Mouse (Mus musculus): ENCODE data around the gene Erbb4.
A peak's percentile ranks its signal among the peaks of the same experiment; 100 is the strongest.

Erbb4 gene

DNA sequence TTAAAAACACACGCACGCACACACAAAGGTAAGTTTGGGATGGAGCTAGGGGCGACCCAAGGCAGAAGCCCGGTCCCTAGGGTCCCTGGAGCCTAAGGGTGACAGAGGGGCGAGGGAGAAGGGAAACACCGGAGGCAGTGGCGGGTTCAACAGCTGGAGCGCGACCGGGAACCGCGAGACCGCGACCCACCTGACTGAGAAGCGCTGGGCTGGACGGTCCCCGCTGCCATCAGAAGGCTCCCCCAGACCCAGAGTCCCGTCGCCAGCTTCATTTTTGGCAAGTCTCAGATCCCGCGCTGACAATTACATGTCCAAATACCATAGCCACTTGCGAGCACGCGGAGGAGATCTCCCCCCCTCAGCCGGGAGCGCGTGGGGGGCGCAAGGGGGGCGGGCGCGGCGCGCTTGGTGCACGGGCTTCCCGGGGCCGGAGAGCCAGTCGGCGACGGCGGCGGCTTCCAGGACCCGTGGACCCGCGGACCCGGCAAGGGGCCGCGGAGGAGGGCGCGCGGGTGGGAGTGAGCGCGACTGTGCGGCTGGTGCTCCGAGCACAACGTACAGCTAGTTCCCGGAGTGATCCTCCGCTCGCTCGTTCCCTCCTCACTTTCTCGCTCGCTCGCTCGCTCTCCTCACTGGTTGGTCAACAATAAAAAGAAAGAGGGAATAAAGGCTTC is at the start of gene Erbb4:
Gene Erbb4 (minus strand): TSS at position 575 of the 674 bp plus-strand sequence.
- peak; percentile 42 for DNase-seq

DNA sequence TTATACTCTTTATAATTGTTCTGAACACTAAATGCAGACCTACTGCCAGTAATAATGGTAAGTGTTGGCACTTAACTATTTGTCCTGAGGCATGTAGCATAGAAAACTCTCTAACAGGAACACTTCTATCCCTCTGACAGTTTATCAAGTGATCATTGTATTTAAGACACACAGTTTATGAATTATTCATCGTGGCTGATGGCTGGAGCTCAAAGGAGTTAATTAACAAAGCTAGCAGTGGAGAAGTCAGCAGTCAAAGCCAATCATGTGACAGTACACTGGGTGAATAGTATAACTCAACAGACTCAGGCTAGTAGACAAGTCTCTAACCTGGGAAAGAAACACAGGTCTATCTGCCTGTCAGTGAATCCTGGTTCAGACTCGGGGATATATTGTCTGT is 49.5 kb upstream of the Erbb4 start:
- no peak for DNase-seq

GRCm38 (mm10) chr1:69141341-69141740 is 33.5 kb upstream of the Erbb4 start:
- no peak for DNase-seq

DNA sequence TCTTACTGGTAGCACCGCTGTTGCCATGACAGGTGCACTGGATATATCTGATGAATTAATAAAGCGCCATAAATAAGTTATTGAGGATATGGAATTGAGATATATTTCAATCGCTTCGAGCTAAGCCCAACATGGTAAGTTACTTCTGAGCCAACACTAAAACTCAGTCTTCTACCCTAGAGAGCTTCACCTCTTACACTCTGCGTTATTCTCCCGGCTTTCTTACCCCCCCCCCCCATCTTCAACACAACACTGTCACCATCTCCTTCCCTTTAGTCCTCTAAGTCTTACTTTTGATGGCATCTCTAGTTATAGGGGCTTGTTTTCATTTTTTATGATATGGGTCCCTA is 31.6 kb upstream of the Erbb4 start:
- no peak for DNase-seq

- DNase-seq: peak; percentile 17
Measured at GRCm38 (mm10) chr1:69138856-69139518, 31.1 kb upstream of the Erbb4 start.

DNA sequence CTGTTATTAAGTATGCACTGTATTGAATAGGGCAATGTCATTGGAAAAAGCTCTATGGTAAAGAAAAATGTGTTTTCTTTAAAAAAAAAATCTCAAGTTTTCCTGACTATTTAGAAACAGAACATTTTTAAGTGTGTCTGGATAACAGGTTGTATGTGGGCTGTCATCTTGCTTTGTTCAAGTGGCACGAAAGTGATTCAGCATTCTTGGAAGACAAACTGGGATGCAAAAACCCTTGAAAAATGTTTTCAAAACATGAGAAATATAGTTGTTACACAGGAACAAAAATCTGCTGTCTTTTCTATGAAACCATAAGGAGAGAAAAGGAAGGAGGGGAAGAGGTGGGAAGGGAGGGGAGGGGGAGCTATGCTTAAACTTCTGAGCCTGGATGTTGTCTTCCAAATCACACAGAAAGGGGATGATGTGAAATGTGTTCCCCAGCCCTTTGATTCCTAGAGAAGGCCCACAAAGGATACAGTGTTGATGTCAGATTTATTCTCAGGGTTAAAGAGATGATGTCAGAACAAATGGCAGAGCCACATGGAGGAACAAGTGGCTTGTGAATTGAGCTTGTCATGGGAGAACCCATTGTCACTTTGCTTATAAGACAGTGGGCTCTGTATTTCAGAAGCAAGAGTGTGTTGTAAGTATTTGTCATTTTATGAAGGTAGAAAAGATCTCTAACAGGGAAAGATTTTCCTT is 16.4 kb upstream of the Erbb4 start:
- no peak for DNase-seq

DNA sequence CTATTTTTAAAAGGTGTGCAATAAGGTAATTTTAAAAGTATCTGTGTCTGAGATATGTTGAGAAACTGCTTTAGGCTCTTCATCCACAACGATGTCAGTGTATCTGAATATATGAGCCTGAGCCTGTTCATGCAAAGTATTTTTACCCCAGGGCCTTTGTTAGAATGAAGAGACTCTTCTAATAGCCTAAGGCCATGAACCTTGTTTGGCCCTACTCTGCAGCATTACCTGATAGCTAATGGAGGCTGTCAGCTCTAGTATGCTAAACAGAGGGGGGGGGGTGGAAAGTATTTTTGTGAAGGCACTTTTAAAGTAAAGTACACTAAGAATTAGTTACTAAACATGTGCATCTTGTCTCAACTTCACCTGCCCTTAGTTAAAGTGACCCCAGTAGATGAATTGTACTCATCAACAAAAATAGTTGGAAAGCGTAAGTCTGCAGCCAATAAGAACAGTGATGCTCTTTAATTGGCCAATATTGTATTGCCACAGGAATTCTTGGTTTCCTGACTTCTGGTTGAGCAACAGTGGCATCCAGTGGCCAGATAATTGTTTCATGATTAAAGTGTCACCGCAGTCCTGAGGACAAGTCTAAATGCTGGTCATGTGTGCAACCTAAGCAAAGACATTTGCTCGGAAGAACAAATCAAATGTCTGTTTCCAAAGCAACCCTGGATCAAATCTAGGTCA is 10.5 kb upstream of the Erbb4 start:
- peak; percentile 23 for DNase-seq

GRCm38 (mm10) chr1:69108159-69108925 is 483 bp upstream of the Erbb4 start:
- peak; percentile 75 for DNase-seq

DNA sequence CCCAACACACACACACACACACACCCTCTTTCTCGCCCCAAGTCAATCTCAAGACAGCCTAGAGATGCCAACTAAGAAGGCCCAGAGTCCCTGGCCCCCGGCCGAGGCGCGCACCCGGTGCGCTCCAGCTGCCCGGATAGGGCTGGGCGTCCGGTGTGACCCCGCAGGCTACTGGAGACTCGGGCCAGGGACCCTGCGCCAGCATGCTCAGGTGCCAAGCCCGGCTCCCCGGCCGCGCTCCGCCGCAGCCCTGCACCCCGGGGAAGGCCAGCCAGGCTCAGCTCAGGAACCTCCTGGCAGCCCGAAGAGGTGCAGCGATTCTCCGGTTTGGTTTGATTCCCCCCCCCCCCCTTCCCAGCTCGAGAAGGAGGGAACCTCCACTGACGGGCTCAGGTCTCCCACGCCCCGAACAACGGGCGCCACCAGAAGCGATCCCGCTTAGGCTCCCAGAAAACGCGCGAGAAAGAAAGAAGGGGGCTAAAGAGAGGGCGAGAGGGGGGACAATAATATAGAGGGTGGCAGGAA is 860 bp downstream of the Erbb4 start:
- peak; percentile 66 for DNase-seq

DNA sequence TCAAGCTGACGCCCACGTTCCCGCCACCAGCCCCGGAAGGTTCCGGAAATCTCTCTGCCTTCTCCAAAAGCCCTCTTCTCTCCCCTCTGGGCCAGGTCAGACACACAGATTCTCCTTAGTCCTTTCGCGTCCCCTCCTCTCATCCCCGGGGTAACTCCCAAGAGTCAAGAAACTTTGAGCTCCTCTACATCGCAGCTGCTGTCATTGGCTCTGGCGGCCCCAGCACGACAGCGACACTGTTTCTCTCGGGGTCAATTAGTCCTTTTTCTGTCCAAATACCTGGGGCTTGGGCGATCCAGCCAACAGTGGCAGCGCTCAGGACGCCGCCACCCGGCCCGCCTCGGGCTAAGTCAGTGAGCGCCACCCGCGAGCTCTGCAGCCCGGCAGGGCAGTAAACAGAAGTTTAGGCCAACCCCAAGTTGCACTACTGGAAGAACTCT is 1.5 kb downstream of the Erbb4 start:
- DNase-seq: peak; percentile 72

- DNase-seq: peak; percentile 83
Measured at GRCm38 (mm10) chr1:69105493-69106321, 2.2 kb downstream of the Erbb4 start.

- DNase-seq: peak; percentile 36
Measured at GRCm38 (mm10) chr1:69105096-69105492, 2.8 kb downstream of the Erbb4 start.

- no peak for DNase-seq
Measured at GRCm38 (mm10) chr1:69103211-69103706, 4.6 kb downstream of the Erbb4 start.

GRCm38 (mm10) chr1:69101670-69102069 is 6.2 kb downstream of the Erbb4 start:
- DNase-seq: no peak

GRCm38 (mm10) chr1:69093052-69093451 is 14.8 kb downstream of the Erbb4 start:
- no peak for DNase-seq

DNA sequence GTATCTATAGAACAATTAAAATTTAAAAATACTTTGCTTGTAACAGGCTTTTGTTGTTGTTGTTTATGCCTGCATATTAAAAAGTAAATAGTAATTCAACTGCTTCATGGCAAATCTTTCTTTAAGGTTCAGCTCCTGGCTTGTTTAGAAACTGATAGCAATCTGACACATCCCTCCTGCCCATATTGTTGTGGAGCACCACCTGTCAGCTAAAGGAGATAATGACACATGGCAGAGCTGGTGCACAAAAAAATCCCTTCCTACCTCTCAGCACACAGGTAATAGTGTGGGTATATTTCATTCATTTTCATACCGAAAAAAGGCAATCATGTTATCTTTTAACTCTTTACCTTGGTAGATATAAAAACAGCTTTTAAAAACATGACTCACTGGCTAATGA is 18.5 kb downstream of the Erbb4 start:
- DNase-seq: no peak

DNA sequence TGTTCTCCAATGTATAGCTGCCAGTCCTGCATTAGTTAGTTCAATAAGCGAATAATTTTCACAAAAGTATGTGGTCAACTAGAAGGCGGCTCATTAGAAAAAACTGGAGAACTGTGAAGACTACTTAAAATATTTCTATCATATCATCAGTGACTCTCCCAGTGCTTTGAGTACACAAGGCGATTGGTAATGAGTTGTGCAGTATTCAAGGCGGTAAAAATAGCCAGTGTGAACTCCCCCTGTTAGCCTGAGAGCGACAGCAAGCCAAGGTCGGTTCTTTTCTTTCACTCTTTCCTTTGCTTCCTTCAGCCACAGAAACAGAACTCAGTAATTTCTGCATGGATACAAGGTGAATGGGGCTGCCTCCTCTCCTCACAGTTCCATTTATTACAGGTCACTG is 22.1 kb downstream of the Erbb4 start:
- no peak for DNase-seq

DNA sequence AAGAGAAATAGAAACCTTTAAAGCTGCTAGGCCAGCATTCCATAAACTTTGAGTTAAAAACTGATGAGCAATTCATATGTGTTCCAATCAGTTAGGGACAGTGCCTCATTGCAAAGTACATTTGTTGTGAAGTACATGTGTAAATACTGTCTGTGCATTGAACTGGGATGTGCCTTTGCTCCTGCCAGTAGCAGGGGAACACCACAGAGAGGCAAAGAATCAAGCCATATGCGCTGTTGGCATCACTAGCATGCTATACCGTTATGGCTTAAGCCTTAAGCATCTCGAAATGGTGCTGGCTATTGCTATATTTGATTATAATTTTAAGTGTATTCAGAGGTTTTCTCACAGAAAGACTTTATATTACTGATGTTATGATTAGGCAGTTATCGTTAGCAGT is 58.9 kb downstream of the Erbb4 start:
- DNase-seq: no peak

DNA sequence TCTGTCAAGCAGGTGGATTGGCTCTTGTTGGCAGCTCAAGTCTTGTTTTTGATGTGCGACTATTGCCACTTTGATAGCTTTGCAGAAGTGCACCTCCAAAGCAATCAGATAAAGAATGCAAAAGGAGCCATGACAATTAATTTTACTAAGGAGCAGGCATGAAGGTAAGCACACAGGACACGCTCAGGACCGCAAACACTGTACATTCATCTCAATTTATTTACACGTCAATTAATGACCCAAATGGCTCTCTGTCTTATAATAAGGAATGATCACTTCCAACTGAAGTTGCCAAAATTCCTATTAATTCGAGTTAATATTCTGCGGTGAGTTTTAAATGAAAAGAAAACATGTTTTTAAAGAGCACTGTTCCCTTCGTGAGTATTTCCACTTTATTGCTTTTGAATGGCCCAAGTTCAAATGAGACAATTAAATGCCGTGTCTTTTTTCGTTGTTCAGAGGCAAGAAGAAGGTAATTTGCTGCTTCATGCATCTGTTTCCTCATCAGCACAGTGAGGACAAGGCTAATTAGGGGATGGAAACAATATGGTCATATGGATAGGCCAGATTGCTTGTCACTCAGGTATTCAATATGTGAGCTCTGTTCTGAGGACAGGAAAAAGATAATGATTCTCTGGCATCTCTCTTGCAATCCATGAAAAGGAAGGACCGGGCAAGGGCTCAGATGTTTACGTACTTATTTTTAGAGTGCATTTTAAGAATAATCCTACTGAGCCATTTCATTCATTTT is 61.5 kb downstream of the Erbb4 start:
- no peak for DNase-seq

DNA sequence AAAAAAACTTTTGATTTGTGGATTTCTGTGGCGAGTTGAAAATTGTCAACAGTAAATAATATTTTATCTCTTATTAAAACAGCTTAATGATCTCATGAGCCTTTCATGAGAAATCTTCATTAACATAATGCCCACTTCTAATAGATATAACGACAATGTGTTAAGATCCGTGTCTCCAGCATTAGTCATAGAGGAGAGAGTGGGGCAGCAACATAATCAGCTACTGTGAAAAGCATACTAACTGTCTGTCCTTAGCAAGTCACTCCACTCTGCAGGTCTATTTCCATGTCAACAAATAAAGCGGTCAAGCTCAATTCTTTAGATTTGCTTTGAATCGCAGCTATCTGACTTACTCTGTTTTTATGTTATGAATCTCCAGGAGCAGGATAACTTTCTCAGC is 80.0 kb downstream of the Erbb4 start:
- DNase-seq: no peak

- DNase-seq: peak; percentile 16
Measured at GRCm38 (mm10) chr1:69024858-69025257, 83.0 kb downstream of the Erbb4 start.

Measured in kidney, adult 18-20 months (tissue).